Mouse (Mus musculus): ENCODE data around the gene Zfp62. TPM values are rescaled to one million over a fixed set of nuclear protein-coding genes. Genes with fewer than 3 reads are reported as not detected.

The Zfp62 gene
- polyA plus RNA-seq, 1 experiment from 2014 or later: 33.5 TPM

DNA sequence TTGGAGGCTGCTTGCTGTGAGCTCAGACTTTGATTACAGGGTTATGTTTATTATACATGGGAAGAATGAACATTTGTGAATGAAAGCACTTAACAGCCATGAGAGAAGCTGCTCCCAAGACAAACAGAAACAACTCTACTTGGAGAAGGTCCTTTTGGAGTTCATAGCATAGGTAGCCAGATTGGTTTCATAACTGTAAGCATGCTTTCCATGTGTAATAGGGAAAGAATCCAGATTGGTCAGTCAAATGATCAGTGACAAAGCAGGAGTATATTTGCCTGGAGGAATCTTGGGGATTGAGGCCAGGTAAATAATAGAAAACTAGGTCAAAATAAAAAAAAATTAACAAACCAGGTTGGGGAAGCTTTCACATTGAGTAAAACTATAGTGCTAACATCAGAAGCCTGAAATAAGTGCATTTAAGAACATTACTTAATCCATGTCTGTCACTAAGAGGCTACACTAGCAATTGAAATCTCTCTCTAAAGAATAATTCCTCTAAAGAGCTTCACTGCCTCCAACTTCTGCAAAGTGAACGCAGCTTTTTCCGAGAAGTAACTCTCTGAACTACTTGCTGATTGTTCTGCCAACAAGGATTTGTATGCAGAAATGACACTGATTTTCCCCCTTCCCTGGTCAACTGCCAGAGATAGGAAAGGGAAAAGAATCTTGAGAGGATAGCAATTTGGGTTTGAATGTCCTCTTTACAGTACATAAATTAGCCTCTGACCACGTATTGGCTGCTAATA lies 32.5 kb downstream of the Zfp62 start:
- Histone ChIP-seq H3K36me3 (ENCODE audit: inconsistent target) (no peaks in the 10 kb centered on the region), H3K27ac (no peak overlapping the region), H3K79me2 (ENCODE audit: inconsistent target) (no peaks in the 10 kb centered on the region), H3K4me3 (ENCODE audit: inconsistent target) (no peak overlapping the region)
- 33% methylated on average over 1 of the region's 3 CpGs for WGBS (ENCODE audit: missing documents)

DNA sequence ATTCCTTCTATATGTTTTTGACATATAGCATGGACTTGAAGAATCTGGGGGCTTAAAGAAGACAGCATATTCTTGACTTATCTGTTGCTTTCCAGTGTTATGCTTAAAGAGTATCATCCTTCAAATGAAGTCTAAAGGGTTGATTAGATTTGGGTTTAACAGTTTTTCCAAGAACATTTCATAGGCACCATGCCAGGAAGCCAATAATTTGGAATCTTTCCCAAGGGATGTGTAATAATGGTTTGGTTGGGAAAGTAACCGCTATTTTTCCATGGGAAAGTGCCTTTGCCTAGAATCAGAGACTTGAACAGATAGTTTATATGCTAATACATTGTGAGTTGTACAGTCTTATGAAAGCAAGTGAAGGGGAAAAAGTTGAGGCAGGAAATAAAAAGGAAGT lies 33.8 kb downstream of the Zfp62 start:
- Histone ChIP-seq H3K36me3 (ENCODE audit: inconsistent target) (no peaks in the 10 kb centered on the region), H3K4me3 (ENCODE audit: inconsistent target) (no peak overlapping the region), H3K27ac (peak overlapping the region; percentile 56), H3K79me2 (ENCODE audit: inconsistent target) (no peaks in the 10 kb centered on the region)
- WGBS (ENCODE audit: missing documents): 100% methylated on average over 1 of the region's 1 CpGs

DNA sequence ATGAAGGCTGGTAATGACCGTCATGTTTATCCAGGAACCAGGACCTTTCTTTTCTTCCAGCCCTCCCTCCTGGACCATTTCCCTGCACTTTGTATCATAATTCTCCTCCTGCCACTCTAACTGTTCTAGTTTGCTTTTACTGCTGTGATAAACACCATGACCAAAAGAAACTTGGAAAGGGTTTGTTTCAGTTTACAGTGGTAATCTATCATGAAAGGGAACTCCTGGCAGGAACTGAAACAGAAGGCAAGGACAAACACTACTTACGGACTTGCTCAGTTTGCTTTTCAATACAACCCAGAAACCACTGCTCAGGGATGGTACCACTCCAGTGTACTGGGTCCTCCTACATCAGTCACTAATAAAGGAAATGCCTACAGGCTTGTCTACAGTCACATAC lies 34.4 kb downstream of the Zfp62 start:
- Histone ChIP-seq H3K27ac (peak overlapping the region; percentile 56), H3K79me2 (ENCODE audit: inconsistent target) (no peaks in the 10 kb centered on the region), H3K36me3 (ENCODE audit: inconsistent target) (no peaks in the 10 kb centered on the region), H3K4me3 (ENCODE audit: inconsistent target) (no peak overlapping the region)
- WGBS (ENCODE audit: missing documents): 33% methylated on average over 2 of the region's 2 CpGs

DNA sequence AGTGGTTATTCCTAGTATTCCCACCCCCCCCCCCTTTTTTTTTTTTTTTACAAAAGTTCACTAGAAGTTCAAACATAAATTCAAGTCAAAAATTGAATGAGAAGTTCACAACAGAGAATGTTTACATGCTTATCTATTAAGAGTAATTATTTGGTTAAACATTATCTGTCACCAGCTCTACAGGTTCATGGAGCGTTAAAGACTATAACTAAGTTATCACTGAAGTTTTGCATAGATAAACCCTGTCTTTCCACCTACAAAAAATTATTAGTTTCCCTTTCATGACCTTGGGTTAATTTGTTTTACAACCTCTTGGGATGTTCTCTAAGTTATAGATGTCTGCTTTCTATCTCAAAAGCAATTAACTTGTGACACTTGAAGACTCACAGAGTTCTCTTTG lies 37.2 kb downstream of the Zfp62 start:
- Histone ChIP-seq H3K4me3 (ENCODE audit: inconsistent target) (no peak overlapping the region), H3K36me3 (ENCODE audit: inconsistent target) (no peaks in the 10 kb centered on the region), H3K27ac (no peak overlapping the region), H3K79me2 (ENCODE audit: inconsistent target) (no peaks in the 10 kb centered on the region; the same call in 1 of the 2 replicates)
- WGBS (ENCODE audit: missing documents): 100% methylated on average over 1 of the region's 1 CpGs

DNA sequence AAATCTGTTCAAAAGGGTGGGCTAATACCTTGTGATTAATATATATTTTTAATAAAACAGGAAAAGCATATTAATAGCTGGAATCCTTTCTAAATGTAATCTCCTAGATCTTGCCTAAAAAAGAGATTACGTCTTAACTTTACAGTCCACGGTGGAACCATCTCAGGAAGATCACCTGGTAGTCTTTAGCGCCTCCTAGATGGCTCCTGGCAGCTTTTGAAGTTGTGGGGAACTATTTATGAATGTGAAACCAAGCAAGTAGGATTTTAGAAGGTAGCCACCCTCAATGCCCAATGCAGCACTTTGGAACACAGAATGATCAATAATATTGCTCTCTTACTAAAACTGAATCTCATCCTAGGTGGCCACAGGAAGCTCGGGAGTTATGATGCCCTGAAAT lies 37.8 kb downstream of the Zfp62 start:
- 54% methylated on average over 4 of the region's 4 CpGs for WGBS (ENCODE audit: missing documents)
- H3K79me2 ChIP-seq (ENCODE audit: inconsistent target): no peaks in the 10 kb centered on the region; the same call in 1 of the 2 replicates
- no peak overlapping the region for H3K27ac ChIP-seq
- H3K36me3 ChIP-seq (ENCODE audit: inconsistent target): no peaks in the 10 kb centered on the region
- no peak overlapping the region for H3K4me3 ChIP-seq (ENCODE audit: inconsistent target)

DNA sequence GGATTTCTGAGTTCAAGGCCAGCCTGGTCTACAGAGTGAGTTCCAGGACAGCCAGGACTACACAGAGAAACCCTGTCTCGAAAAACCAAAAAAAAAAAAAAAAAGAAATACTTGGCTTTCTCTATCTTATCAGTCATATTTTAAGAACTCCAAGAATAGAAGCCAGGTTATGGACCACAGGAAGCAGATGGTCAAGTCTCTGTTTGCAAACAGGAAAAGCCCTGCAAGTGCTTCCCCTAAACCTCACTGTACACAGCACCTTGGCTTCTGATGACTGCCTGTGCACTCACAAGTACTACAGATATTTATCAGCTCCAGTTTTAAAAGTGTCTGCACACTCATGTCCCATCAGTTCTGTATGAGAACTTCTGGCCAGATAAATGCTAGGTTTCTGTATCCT lies 38.4 kb downstream of the Zfp62 start:
- H3K79me2 ChIP-seq (ENCODE audit: inconsistent target): peaks cover 4% of the 10 kb centered on the region
- H3K27ac ChIP-seq: no peak overlapping the region
- H3K4me3 ChIP-seq (ENCODE audit: inconsistent target): no peak overlapping the region
- no peaks in the 10 kb centered on the region for H3K36me3 ChIP-seq (ENCODE audit: inconsistent target)
- 14% methylated on average over 1 of the region's 1 CpGs for WGBS (ENCODE audit: missing documents)

DNA sequence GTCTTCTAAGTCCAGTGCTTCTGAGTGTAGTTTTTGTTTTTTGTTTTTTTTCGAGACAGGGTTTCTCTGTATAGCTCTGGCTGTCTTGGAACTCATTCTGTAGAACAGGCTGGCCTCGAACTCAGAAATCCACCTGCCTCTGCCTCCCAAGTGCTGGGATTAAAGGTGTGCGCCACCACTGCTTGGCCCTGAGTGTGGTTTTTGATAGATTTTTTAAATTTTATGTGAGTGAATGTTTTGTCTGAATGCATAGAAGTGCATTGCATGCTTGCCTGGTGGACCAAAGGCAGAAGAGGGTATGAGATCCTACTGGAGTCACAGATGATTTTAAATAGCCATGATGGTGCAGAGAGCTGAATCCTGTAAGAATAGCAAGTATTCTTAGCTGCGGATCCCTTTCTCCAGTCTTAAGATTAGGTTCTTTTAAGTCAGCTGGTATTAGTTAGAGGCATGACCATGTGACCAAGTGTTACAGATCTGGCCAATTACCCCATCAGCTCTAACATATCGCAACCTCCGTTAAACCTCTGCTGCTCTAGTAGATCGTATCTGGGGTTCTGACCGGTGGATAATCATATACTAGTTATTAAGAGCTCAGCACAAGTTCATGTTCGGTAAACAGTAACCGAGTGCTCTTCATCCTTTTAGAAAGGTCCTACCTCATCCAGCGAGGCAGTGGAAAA lies 40.0 kb downstream of the Zfp62 start:
- 21% methylated on average over 11 of the region's 11 CpGs for WGBS (ENCODE audit: missing documents)
- Histone ChIP-seq H3K4me3 (ENCODE audit: inconsistent target) (peak overlapping the region; percentile 56), H3K79me2 (ENCODE audit: inconsistent target) (peaks cover 20% of the 10 kb centered on the region), H3K36me3 (ENCODE audit: inconsistent target) (no peaks in the 10 kb centered on the region), H3K27ac (peak overlapping the region; percentile 72)

DNA sequence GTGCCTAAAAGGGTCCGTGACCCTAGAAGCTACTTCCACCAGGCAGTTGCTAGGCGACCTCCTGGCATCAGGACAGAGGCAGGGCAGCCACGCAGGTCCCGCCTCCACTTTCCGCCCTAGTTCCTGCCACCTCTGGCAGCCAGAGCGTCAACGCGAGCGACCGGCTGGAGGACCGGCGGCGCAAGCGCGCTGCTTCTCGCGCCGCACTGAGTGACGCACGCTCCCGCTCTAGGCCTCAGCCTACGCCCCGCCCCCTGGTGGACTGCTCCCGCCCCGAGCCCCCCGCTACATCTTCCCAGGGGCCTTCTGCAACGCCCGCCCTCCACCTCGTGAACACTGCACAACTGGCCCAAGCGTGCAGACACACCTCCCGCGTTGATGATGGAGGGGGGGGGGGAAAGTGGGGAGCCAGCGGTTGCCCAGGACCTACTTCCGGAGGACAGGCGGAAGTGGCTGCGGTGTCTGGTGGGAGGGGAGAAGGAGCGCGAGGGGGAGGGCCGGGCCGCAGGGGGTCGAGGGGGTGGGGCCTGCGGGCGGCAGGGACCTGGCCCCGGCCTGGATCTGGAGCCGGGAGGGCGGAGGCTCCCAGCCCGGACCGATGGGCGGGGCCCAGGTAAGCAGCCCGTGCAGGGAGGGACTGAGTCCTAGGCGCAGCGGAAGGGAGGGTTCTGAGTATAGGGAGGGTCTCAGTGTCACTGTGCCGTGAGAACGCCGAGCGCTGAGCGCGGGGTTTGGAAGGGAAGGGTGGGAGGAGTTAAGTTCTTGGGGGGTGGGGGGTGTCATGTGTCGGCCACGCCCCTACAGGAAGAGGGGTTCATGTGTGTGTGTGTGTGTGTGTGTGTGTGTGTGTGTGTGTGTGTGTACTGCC lies 40.9 kb downstream of the Zfp62 start, which contains the start of gene Mgat1:
TSS of gene Mgat1 (plus strand) at position 465 of the 868 bp plus-strand sequence.
- 0% methylated on average over 37 of the region's 60 CpGs for WGBS (ENCODE audit: missing documents)
- Histone ChIP-seq H3K79me2 (ENCODE audit: inconsistent target) (peaks cover 26% of the 10 kb centered on the region), H3K4me3 (ENCODE audit: inconsistent target) (peak within 1 kb of the TSS; percentile 56), H3K36me3 (ENCODE audit: inconsistent target) (no peaks in the 10 kb centered on the region), H3K27ac (peak within 1 kb of the TSS; percentile 83)

DNA sequence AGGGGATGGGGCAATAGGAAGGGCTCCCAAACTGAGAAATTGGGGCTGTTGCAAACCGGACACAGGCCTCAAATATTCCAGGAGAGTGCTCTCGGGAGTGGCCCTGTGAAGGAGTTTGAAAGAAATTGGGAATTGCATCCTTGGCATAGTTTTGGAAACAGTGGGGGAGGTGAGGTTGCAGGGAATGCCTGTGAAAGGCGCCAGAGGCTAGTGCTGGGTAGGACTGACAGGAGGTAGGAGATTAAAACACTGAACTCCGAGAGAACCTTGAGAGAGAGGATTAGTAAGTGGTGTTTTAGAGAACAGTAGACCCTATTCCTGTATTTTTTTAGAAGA lies 41.5 kb downstream of the Zfp62 start:
- peak overlapping the region; percentile 44 for H3K4me3 ChIP-seq (ENCODE audit: inconsistent target)
- H3K27ac ChIP-seq: peak overlapping the region; percentile 83
- H3K79me2 ChIP-seq (ENCODE audit: inconsistent target): peaks cover 32% of the 10 kb centered on the region
- WGBS (ENCODE audit: missing documents): 2% methylated on average over 4 of the region's 4 CpGs
- H3K36me3 ChIP-seq (ENCODE audit: inconsistent target): no peaks in the 10 kb centered on the region

DNA sequence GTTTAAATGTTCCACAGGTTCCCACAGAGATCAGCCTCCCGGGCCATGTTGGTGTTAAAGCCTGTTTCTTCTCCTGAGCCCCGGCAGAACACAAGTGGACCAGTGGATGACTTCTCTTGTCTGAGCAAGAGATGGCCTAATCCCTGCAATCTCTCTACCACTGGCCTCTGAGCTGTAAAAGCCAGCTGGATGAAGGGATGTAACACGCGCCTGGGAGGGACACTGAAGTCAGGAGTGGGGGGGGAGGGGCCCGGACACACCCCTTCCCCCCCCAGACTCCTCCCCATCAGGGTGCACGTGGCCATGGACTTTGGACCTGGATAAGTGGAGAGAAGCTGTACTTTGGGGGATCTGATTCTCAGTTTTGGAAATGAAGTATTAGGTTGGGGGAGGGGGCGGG lies 42.1 kb downstream of the Zfp62 start:
- peak overlapping the region; percentile 44 for H3K4me3 ChIP-seq (ENCODE audit: inconsistent target)
- 29% methylated on average over 5 of the region's 7 CpGs for WGBS (ENCODE audit: missing documents)
- no peaks in the 10 kb centered on the region for H3K36me3 ChIP-seq (ENCODE audit: inconsistent target)
- H3K27ac ChIP-seq: peak overlapping the region; percentile 83
- H3K79me2 ChIP-seq (ENCODE audit: inconsistent target): peaks cover 34% of the 10 kb centered on the region

DNA sequence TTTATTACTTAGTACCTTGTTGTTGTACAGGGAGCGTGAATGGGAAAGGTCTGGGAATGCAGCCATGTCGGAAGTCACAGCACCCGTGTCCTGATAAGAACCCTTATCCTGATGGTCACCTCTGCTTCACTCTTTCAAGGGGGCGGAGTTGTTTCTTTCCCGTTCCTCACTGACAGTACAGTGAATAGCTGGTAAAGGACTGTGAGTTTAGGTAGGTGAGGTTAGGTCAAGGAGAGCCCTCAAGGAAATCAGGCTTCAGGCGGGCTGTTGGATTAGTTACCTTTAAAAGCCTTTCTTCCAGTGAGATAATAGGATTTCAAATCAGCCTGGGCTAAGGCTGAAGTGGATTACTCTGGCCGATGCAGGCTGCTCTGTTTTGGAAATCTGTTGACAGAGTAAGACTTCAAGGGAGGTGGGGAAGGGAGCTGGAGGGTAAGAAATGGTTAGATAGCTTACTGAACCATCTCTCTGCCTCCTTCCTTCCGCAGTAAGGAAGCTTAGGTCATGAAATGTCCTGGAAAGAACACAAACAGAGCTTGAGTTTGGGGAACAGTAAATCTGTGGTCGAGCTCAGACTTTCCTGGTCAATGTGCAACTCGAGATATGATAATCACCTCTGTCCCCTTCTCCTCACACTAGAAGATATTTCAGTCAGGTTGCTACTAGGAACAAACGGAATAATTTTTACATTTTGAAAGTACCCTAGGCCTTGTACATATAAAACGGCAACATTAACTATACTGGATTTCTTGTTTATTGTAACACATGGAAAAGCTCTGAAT lies 42.7 kb downstream of the Zfp62 start:
- WGBS (ENCODE audit: missing documents): 9% methylated on average over 12 of the region's 12 CpGs
- peak overlapping the region; percentile 83 for H3K27ac ChIP-seq

DNA sequence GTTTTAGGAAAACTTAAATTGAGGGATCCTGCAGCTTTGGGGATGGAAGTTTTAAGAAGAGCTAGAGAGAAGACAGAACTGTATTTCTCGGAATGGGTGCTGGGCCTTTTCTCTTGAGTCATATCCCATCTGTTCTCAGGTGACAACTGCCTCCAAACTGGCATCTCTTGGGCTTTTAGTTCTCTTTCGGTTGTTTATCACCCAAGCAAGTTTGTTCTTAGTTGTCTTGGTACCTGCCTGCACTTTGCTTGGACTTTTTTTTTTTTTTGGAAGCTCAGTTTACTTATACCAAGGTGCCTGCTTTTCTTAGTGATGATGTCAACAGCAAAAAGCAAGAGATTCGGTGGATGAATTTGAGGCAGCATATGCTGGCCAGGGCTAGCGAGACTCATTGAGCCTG lies 43.4 kb downstream of the Zfp62 start:
- Histone ChIP-seq H3K36me3 (ENCODE audit: inconsistent target) (no peaks in the 10 kb centered on the region), H3K27ac (peak overlapping the region; percentile 90), H3K79me2 (ENCODE audit: inconsistent target) (peaks cover 43% of the 10 kb centered on the region), H3K4me3 (ENCODE audit: inconsistent target) (peak overlapping the region; percentile 44; the same call in 1 of the 2 replicates)
- 62% methylated on average over 4 of the region's 4 CpGs for WGBS (ENCODE audit: missing documents)

More for the DNA sequence above, 42.7 kb downstream of the Zfp62 start:
- Histone ChIP-seq H3K79me2 (ENCODE audit: inconsistent target) (peaks cover 36% of the 10 kb centered on the region), H3K4me3 (ENCODE audit: inconsistent target) (peak overlapping the region; percentile 44), H3K36me3 (ENCODE audit: inconsistent target) (no peaks in the 10 kb centered on the region)

DNA sequence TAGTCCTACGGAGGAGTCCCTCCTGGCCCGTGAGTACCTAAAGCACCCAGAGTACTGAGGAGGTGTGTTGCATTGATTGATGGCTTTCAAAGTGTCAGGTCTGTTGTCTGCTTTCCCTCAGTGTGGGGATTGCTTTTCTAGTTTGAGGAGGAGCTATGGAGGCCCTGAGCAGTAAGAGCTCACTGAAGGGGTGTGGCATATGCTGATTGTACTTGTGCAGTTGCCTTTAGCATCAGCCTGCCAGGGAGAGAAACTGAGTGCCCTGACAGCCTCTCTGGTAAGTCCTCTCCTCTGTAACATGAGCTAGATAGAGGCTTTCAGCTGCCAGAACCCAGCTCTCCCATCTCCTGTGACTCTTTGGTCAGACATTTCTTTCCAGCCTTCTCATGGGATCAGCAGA lies 44.2 kb downstream of the Zfp62 start:
- peak overlapping the region; percentile 90 for H3K27ac ChIP-seq
- no peaks in the 10 kb centered on the region for H3K36me3 ChIP-seq (ENCODE audit: inconsistent target)
- WGBS (ENCODE audit: missing documents): 10% methylated on average over 2 of the region's 2 CpGs
- H3K79me2 ChIP-seq (ENCODE audit: inconsistent target): peaks cover 50% of the 10 kb centered on the region
- H3K4me3 ChIP-seq (ENCODE audit: inconsistent target): peak overlapping the region; percentile 3; the same call in 1 of the 2 replicates
